Mouse (Mus musculus) left cerebral cortex, postnatal 14 days (tissue): Measurements from ENCODE around the gene Pam. TPM values are rescaled to one million over a fixed set of nuclear protein-coding genes. Genes with fewer than 3 reads are reported as not detected.
A peak's percentile ranks its signal among the peaks of the same experiment; 100 is the strongest.

Experiments
- DNase-seq, 2 experiments: peaks; one replicate each; pipeline ENCODE4 v3.0.0; 2021 to 2022; ENCODE audit warnings: low spot score in 2 of 2, mixed read lengths in 1 of 2
- intact Hi-C: fragments of 180-260 bp; cut with DNase I; formaldehyde crosslinking; loops from one replicate; pipeline ENCODE4 v1.15.1; 2025
- total RNA-seq, 2 experiments: library from RNA; stranded (reverse); gene quantifications; 2 replicates each; pipeline ENCODE4 v1.2.3; 2021

The Pam gene
- total RNA-seq, 2 experiments from 2014 or later = 223 to 229 TPM

- intact Hi-C loops = no loop called here
- DNase-seq = no peak
These were observed 10.7 kb downstream of the Pam start for GRCm38 (mm10) chr1:98084596-98085274.

GRCm38 (mm10) chr1:98083508-98083907 is 11.9 kb downstream of the Pam start:
- DNase-seq = no peak
- intact Hi-C loops = no loop called here

- DNase-seq = no peak
- intact Hi-C loops = no loop called here
These were observed 12.5 kb downstream of the Pam start for GRCm38 (mm10) chr1:98082988-98083387.

- no peak for DNase-seq
- intact Hi-C loops = no loop called here
These were observed 15.0 kb downstream of the Pam start for GRCm38 (mm10) chr1:98080431-98080830.

DNA sequence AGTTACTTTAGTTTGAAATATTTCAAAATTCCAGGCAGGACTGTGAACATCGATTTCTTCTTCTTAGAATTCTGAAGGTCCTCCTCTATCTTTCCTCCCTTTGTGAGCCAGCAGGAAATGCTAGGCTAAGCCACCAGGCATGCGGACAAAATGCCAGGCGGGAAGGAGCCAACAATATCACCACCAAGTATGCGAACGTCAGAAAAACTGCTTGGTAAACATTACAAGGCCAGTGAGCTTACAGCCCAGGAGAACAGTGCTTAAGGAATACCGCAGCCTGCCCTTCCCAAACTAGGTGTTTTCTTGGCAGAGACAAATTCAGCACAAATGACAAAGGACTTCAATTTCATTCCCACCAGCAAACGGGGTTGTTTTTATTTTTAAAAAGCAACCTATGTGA is 15.8 kb downstream of the Pam start:
- intact Hi-C loops = no loop called here
- no peak for DNase-seq

- intact Hi-C loops = no loop called here
- no peak for DNase-seq
These were observed 16.7 kb downstream of the Pam start for GRCm38 (mm10) chr1:98078735-98079134.

- no peak for DNase-seq
- intact Hi-C loops = no loop called here
These were observed 21.6 kb downstream of the Pam start for GRCm38 (mm10) chr1:98073826-98074225.

DNA sequence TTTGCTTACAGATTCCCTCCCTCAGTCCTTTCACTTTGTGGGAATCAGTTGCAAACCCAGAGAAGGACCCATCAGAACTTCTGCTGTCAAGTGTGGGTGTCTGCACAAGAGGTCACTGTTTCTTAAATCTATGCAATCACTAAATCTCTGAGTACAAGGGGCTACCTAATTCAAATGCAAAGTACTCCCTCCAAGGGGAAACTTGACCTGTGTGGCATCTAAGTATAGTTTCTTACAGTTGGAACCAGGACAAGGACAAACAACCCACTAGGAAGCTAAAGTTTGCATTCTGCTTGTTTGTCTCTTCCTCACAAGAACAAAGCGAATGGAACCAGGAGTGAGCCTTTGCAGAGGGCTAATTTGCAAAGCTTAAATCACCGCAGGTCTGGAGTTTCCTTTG is 22.3 kb downstream of the Pam start:
- intact Hi-C loops = no loop called here
- DNase-seq = no peak

DNA sequence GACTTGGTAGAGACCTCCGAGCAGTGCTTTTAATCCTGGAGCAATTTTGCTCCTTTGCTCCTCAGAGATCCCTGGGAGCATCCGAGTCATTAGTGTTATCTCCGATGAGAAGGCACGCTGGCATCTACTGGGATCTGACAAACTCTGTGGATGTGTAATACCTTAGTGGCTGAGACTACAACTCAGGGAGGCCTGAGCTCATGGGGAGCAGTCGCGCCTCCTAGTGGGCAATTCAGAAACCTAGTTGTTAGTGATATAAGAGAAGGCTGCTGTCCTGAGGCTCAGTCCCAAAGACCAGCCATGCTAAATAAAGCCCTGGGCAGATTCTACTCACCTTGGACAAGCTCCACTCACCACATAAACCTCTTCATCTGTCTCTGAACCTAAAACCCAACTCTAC is 23.4 kb downstream of the Pam start:
- DNase-seq = peak in 1 of 2 experiments; percentile 22
- intact Hi-C loops = no loop called here

GRCm38 (mm10) chr1:98071436-98071835 is 24.0 kb downstream of the Pam start:
- no peak for DNase-seq
- intact Hi-C loops = no loop called here

DNA sequence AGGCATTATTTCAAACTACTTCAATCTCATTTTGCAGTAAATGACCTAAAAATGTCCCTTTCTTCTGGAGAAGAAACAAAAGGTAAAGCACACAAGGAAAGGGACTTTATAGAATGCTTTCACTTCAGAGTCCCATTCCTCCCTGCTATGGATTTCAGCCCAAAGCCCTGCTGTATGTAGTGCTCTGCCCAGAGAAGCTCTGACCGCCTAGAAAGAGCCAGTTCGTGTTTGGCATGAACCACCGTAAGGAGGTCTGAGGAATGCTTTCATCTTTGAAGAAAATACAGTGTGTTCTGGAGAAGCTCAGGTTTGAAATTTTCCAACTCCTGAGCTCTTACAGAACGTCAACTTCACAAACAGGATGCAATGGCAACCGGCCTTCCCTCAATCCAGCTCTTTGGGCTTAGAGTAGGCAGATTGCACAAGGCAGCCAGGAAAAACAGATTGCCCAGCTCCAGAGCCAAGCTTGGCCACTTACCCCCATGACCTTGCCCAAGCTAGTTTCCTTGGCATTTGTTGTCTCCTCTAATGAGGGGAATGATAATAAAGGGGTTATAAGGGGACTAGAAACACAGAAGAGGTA is 24.6 kb downstream of the Pam start:
- DNase-seq = no peak
- intact Hi-C loops = no loop called here

GRCm38 (mm10) chr1:98068177-98068576 is 27.3 kb downstream of the Pam start:
- intact Hi-C loops = no loop called here
- no peak for DNase-seq

DNA sequence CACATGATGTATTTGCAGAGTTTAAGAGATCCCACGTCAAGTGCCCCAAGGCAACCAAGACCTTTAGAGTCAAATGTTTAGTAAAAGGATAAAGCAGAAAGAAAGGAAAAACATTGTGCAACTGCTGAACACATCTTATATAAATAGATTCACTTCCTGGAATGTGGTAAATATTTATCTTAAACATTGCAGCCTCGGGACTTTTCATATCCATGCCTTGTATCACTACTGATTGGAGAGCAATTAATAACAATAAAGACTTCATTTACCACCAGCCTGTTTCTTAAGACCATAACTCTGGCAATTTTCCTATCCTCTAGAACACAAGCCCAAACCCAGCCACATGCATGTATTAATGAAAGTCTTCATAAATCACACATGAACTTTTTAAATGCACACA is 33.4 kb downstream of the Pam start:
- intact Hi-C loops = no loop called here
- DNase-seq = no peak

GRCm38 (mm10) chr1:98059401-98059800 is 36.0 kb downstream of the Pam start:
- intact Hi-C loops = no loop called here
- DNase-seq = no peak

DNA sequence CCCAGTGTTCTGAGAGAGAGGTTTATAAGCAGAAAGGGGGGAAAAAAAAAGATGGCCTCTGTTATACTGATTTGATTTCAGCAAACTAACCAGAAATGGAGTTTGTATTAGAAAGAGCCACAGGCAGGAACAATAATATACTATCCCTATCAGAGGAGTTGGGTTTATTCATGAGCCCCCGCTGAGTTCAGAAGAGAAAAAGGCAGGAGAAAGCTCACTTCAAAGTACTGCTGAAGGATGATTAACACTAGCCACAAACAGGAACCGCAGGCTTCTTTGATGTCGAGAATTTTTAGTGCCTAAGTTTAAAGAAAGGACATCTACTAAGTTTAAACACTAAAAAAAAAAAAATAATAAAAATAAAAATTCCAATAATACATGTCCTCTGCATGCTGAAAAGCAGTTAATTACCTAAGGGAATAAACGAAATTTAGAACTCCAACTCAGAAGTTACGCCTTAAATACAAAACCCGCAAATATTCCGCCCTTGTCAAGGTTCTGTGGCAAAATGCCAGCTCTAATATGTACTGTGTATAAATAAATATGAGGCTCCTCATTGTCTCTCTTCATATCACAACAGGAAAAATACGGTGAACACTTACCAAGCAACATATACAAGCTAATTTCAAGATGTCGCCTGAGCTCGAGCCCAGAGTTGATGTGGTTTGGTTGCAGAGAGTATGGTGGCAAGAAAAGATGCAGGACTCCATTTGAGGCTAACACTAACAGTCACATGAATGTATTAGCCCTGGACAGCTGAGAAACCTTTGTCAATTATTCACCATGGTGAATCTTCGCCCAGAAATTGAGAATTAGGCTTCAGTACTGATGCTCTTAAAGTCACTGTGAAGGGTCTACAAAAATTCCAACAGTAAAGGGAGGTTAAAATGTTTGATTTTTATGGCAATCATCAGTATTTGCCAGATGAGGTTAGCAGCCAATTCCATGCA is 38.2 kb downstream of the Pam start:
- no peak for DNase-seq
- intact Hi-C loops = no loop called here

DNA sequence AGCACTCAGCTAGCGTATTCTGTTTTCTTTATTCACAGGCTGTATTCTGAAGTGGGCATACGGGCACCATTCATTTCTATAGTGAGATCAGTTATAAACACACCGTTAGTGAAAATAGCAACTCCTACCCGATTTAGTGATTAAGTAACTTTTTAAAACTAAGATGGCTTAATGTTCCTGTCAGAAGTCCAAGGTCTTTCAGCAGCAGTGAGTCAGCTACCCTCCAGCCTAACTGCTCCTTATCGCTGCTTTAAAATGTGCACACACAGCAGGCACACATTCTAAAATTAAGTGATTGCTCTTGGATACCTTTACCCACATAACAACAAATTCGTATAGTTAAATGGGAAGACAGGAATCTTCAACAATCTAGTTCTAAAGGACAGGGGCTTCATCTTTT is 39.2 kb downstream of the Pam start:
- intact Hi-C loops = no loop called here
- DNase-seq = no peak

DNA sequence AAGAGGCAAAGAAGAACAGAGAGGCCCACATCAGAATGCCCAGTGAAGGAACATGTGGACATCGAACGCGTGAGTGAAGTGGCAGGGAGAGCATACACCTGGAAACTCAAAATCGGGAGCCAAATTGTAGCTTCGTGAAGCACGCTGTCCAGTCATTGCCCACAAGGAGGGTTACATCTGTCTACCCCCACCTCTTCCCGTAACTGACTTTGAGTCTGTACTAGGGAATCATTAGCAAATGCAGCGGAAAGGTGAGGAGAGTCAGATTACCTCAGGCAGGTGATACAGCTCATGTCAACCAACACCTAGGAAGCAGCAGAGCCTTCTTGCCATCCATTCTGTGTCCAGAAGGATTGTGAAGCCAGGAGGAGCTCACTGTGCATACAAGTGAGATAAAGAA is 39.9 kb downstream of the Pam start:
- DNase-seq = no peak
- intact Hi-C loops = no loop called here

DNA sequence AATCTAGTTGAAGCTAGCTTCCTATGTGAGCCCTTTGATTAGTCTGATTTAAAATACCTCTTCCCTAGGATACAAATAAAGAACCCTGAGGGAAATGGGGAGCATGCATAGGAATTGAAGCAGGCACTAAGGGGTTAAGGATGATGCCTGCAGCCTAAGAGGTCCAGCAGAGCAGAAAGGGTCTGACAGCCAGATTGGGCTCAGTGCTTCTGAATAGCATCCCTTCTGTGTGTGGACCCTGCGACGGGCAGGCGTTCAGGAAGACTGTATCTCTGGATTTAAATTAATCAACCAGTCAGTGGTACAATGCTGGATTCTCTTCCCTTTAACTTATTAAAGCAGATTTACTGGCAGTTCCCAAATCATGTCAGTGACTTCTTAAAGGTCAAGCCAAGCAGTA is 41.5 kb downstream of the Pam start:
- intact Hi-C loops = no loop called here
- DNase-seq = no peak

DNA sequence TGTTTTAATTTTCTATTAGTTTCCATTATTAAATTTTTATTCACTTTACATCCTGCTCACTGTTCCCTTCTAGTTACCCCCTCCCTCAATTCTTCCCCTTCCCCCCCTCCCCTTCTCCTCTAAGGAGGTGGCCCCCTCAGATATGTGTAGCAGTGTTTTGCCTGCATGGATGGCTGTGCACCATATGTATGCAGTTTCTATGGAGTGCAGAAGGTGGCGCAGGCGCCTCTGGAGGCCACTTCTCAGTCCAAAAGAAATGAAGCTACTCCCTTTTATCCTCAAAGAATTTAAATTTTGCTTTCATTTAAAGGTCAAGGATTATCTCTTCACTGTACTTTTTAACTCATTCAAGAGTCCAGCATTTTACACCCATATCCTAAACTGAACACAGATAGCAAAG is 42.0 kb downstream of the Pam start:
- DNase-seq = no peak
- intact Hi-C loops = no loop called here

DNA sequence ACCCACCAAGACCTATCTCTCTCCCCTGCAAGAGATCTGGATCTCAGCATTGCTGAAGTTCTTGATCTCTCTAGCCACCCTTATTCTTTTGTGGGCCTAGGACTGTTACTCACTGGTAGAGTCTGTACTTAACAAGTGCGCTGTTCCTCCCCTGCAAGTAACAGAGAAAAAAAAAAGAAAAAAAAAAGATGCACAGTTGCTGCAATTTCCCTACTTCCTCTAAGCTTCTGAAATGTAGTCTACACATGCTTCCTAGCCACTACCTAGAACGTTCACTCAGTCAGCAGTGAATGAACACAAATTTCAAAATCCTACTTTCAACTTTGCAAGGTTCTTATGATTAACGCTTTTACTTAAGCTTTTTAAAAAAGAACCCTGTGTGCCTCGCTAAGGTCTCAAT is 42.7 kb downstream of the Pam start:
- DNase-seq = no peak
- intact Hi-C loops = no loop called here

- intact Hi-C loops = no loop called here
- DNase-seq = no peak
These were observed 44.4 kb downstream of the Pam start for GRCm38 (mm10) chr1:98051039-98051438.
